Mouse (Mus musculus) megakaryocyte, embryonic 14.5 days (primary cell): ENCODE results near the gene Actr5.

ENCODE experiments used
- FLI1 ChIP-seq: IDR thresholded peaks from 2 replicates; pipeline ENCODE4 v1.6.1; 2012; ENCODE audit warnings: low read length, inconsistent platforms, mixed read lengths
- GATA1 ChIP-seq: IDR thresholded peaks from 3 replicates; pipeline ENCODE4 v1.6.1; 2012; ENCODE audit warnings: mixed read lengths, low read length, inconsistent platforms, borderline replicate concordance

- TF ChIP-seq FLI1 (no peak), GATA1 (no peak)
Measured at GRCm38 (mm10) chr2:158659346-158659745, 34.7 kb downstream of the Actr5 start.
